Mouse (Mus musculus): ENCODE data around the gene Luc7l3.

- TF ChIP-seq EP300 (IDR thresholded peaks at IDR 0.05) (no peak), CTCF (IDR thresholded peaks at IDR 0.05) (no peak)
These were observed 4.8 kb downstream of the Luc7l3 start for GRCm38 (mm10) chr11:94317014-94317413.
